Comparison of ENCODE assay signal across 27 mouse cellular contexts in genomic region chr1:76737003-76737402, GRCm38 (mm10).
DNase-seq lines count a peak whose midpoint lies in the region; ATAC-seq lines count a peak whose summit lies in the region.
"Had no signal": no experiment of that assay in that cellular context is flagged by ENCODE, and none has a peak within 500 bp of the region (broad histone marks: within the 10 kb centered on the region; RNA-seq: fewer than 3 reads in every experiment).

No protein-coding gene starts in this region.

- no peaks in the 10 kb centered on the region for H3K9me3 ChIP-seq in limb, embryonic 10.5 days (replicated peaks)
- H3K9me3 ChIP-seq in embryonic facial prominence, embryonic 10.5 days, result no peaks in the 10 kb centered on the region
- no peaks in the 10 kb centered on the region for H3K9me3 ChIP-seq in kidney, embryonic 15.5 days (replicated peaks)
- H3K9me3 ChIP-seq: heart, embryonic 13.5 days; limb, embryonic 15.5 days; midbrain, embryonic 15.5 days; neural tube, embryonic 13.5 days; stomach, embryonic 15.5 days had no signal

- ATAC-seq in cerebellum, adult (ENCODE audit: insufficient number of reproducible peaks, low FRiP score, low TSS enrichment), result peak; percentile 29; the same call in 1 of the 2 replicates
- no peak for ATAC-seq in kidney, embryonic 15.5 days (replicated peaks; ENCODE audit: low FRiP score)
- ATAC-seq: forebrain, embryonic 14.5 days; inflammation-experienced regulatory T-cells, adult 6 months; midbrain, embryonic 15.5 days had no signal

- 0 out of 2 replicates have a peak overlapping the region, but pooled peaks have one; percentile 20 for H3K27ac ChIP-seq in limb, embryonic 10.5 days
- H3K27ac ChIP-seq in embryonic facial prominence, embryonic 10.5 days (replicated peaks), result no peak overlapping the region
- H3K27ac ChIP-seq in kidney, embryonic 15.5 days, result no peak overlapping the region
- H3K27ac ChIP-seq: heart, embryonic 13.5 days; hindbrain, embryonic 14.5 days; kidney, postnatal 0 days; limb, embryonic 15.5 days; liver, embryonic 14.5 days; midbrain, embryonic 15.5 days; neural tube, embryonic 13.5 days; stomach, embryonic 15.5 days had no signal

- no peaks in the 10 kb centered on the region for H3K27me3 ChIP-seq in limb, embryonic 10.5 days (ENCODE audit: low read depth, poor library complexity, severe bottlenecking)
- no peaks in the 10 kb centered on the region for H3K27me3 ChIP-seq in embryonic facial prominence, embryonic 10.5 days (replicated peaks; ENCODE audit: low read depth, poor library complexity, severe bottlenecking)
- no peaks in the 10 kb centered on the region for H3K27me3 ChIP-seq in kidney, embryonic 15.5 days
- H3K27me3 ChIP-seq: heart, embryonic 13.5 days; limb, embryonic 15.5 days; megakaryocyte, embryonic 14.5 days; midbrain, embryonic 15.5 days; neural tube, embryonic 13.5 days; stomach, embryonic 15.5 days had no signal

- H3K4me3 ChIP-seq in limb, embryonic 10.5 days, result no peak overlapping the region
- no peak overlapping the region for H3K4me3 ChIP-seq in embryonic facial prominence, embryonic 10.5 days
- H3K4me3 ChIP-seq in kidney, embryonic 15.5 days (replicated peaks), result no peak overlapping the region
- H3K4me3 ChIP-seq: heart, embryonic 13.5 days; limb, embryonic 15.5 days; megakaryocyte, embryonic 14.5 days; midbrain, embryonic 15.5 days; myocyte; neural tube, embryonic 13.5 days; stomach, embryonic 15.5 days had no signal

- no peak for DNase-seq in cerebellum, postnatal 4 days (ENCODE audit: low spot score in 2 of 2)
- DNase-seq in brain, adult 2 months (ENCODE audit: low read depth, low spot score), result peak; percentile 20
- DNase-seq in cerebellum, adult 9-10 months, result peak; percentile 45
- DNase-seq in limb, embryonic 10.5 days (ENCODE audit: low spot score), result peak; percentile 32
- DNase-seq in layer of hippocampus, postnatal 36 days, result no peak
- DNase-seq in embryonic facial prominence, embryonic 10.5 days (ENCODE audit: low spot score), result no peak
- DNase-seq: adrenal gland, postnatal 36 days; gastrocnemius, postnatal 10 days; kidney, adult 18-20 months; lung, embryonic 14.5 days; lung, postnatal 36 days; right cerebral cortex, adult 18-20 months; thymus, postnatal 25 days had no signal

- no peak overlapping the region for H3K9ac ChIP-seq in kidney, embryonic 15.5 days
- H3K9ac ChIP-seq: heart, embryonic 13.5 days; hindbrain, embryonic 14.5 days; limb, embryonic 15.5 days; liver, embryonic 14.5 days; lung, embryonic 14.5 days; midbrain, embryonic 15.5 days; neural tube, embryonic 13.5 days; stomach, embryonic 15.5 days had no signal

- H3K4me2 ChIP-seq in kidney, embryonic 15.5 days, result no peak overlapping the region
- H3K4me2 ChIP-seq: heart, embryonic 13.5 days; hindbrain, embryonic 14.5 days; limb, embryonic 15.5 days; lung, embryonic 14.5 days; midbrain, embryonic 15.5 days; neural tube, embryonic 13.5 days; stomach, embryonic 15.5 days had no signal

- WGBS in limb, embryonic 10.5 days, result 50% methylated on average over 1 of the region's 1 CpGs
- WGBS in embryonic facial prominence, embryonic 10.5 days, result 37% methylated on average over 1 of the region's 1 CpGs
- 65% methylated on average over 1 of the region's 1 CpGs for WGBS in kidney, embryonic 15.5 days

- peaks cover 18% of the 10 kb centered on the region for H3K4me1 ChIP-seq in limb, embryonic 10.5 days
- H3K4me1 ChIP-seq in embryonic facial prominence, embryonic 10.5 days, result peaks cover 16% of the 10 kb centered on the region
- no peaks in the 10 kb centered on the region for H3K4me1 ChIP-seq in kidney, embryonic 15.5 days
- H3K4me1 ChIP-seq: heart, embryonic 13.5 days; megakaryocyte, embryonic 14.5 days; midbrain, embryonic 15.5 days; neural tube, embryonic 13.5 days; stomach, embryonic 15.5 days had no signal

- no peaks in the 10 kb centered on the region for H3K36me3 ChIP-seq in limb, embryonic 10.5 days
- no peaks in the 10 kb centered on the region for H3K36me3 ChIP-seq in embryonic facial prominence, embryonic 10.5 days (replicated peaks)
- H3K36me3 ChIP-seq in kidney, embryonic 15.5 days, result no peaks in the 10 kb centered on the region
- H3K36me3 ChIP-seq: heart, embryonic 13.5 days; limb, embryonic 15.5 days; midbrain, embryonic 15.5 days; neural tube, embryonic 13.5 days; stomach, embryonic 15.5 days had no signal

Comparison
In these comparisons a context has a peak if more than half of its experiments do, and no peak if none do; other contexts are left out.
1. DNase-seq: peak in brain, adult 2 months (single experiment), cerebellum, adult 9-10 months (single experiment) and limb, embryonic 10.5 days (single experiment); none in cerebellum, postnatal 4 days (0 of 2), layer of hippocampus, postnatal 36 days (0 of 2) and embryonic facial prominence, embryonic 10.5 days (single experiment).